Mouse (Mus musculus): ENCODE data around the gene Helq. TPM values are rescaled to one million over a fixed set of nuclear protein-coding genes. Genes with fewer than 3 reads are reported as not detected.

Gene Helq
- polyA plus RNA-seq, 1 experiment from 2014 or later: 6.3 TPM

DNA sequence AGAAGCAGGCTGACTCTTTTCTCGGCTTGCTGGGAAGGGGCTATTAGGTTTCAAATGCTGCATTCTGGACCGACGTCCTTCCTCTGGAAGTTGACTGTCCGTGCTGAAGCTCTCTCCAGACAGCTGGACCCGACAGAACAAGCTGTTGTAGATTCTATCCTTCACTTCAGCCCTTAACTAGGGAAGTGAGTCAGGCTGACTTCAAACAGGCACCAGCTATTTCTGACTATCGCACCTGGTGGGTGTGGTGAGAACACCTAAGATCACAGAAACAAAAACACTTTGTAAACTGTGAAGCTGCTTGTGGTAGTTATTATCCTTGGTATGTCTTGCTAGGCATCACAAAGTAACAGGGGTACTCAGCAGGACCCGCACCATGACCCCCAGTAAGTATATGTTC is 28.1 kb upstream of the Helq start:
- no peaks in the 10 kb centered on the region for H3K36me3 ChIP-seq (ENCODE audit: control insufficient read depth, insufficient read depth, low read length)
- ATAC-seq (ENCODE audit: low FRiP score, low TSS enrichment): no peak
- TF ChIP-seq EP300 (optimal IDR thresholded peaks at IDR 0.05) (no peak), CTCF (IDR thresholded peaks at IDR 0.05; ENCODE audit: low read depth) (no peak)

DNA sequence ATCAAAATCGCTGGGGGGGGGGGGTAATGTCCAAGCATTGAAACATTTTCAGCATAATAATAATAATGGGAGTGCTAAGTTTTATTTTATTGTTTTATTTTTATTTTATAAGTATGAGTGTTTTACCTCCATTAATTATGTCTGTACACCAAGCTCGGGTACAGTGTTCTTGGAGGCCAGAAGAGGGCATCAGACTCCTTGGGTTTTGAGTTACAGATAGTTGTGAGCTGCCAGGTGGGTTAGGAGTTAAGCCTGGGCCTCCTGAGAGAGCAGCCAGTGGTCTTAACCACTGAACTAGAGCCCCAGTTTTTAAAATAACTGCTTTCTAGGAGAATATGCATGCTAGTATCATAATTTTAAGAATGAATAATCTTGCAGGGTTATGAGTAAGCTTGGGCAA is 27.6 kb upstream of the Helq start:
- no peak for DNase-seq (ENCODE audit: low spot score)
- H3K9ac ChIP-seq (ENCODE audit: low read length): no peak overlapping the region
- no peak overlapping the region for H3K4me2 ChIP-seq (replicated peaks; ENCODE audit: low read depth)
- no peaks in the 10 kb centered on the region for H3K36me3 ChIP-seq (ENCODE audit: control insufficient read depth, insufficient read depth, low read length)
- H3K4me3 ChIP-seq (ENCODE audit: low read depth, low read length): no peak overlapping the region
- H3K9me3 ChIP-seq (ENCODE audit: control insufficient read depth, low read length): no peaks in the 10 kb centered on the region
- H3K27me3 ChIP-seq (ENCODE audit: control insufficient read depth, insufficient read depth, low read length): no peaks in the 10 kb centered on the region
- WGBS: 19% methylated on average over 2 of the region's 2 CpGs
- ATAC-seq (ENCODE audit: low FRiP score, low TSS enrichment): no peak
- H3K4me1 ChIP-seq (replicated peaks; ENCODE audit: control insufficient read depth, insufficient read depth): no peaks in the 10 kb centered on the region
- no peak overlapping the region for H3K27ac ChIP-seq (replicated peaks)
- TF ChIP-seq CTCF (IDR thresholded peaks at IDR 0.05; ENCODE audit: low read depth): peak; percentile 69
- TF ChIP-seq EP300 (optimal IDR thresholded peaks at IDR 0.05): no peak

More for the DNA sequence above, 28.1 kb upstream of the Helq start:
- Histone ChIP-seq H3K9me3 (ENCODE audit: control insufficient read depth, low read length) (no peaks in the 10 kb centered on the region), H3K4me3 (ENCODE audit: low read depth, low read length) (no peak overlapping the region), H3K27me3 (ENCODE audit: control insufficient read depth, insufficient read depth, low read length) (no peaks in the 10 kb centered on the region), H3K4me1 (replicated peaks; ENCODE audit: control insufficient read depth, insufficient read depth) (no peaks in the 10 kb centered on the region), H3K4me2 (replicated peaks; ENCODE audit: low read depth) (no peak overlapping the region), H3K27ac (replicated peaks) (no peak overlapping the region), H3K9ac (ENCODE audit: low read length) (no peak overlapping the region)
- no peak for DNase-seq (ENCODE audit: low spot score)
- WGBS: 46% methylated on average over 7 of the region's 7 CpGs

DNA sequence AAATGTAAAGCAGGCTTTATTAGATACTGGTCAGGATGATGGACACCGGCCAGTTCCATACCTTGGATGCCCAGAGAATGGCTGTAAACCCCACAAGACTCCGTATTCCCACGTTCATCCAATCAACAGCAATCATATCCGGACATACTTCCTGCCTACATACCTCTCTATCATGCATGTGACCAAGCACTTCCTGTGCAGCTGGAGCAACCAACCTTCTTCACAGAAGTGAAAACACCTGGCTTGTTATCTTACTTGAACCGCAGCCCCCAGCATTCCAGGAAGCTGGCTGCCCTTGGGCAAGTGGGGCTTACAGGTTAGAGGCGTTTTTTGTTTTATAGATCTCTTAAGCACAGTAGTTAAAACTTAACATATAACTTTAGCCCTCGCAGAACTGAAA is 24.4 kb upstream of the Helq start:
- TF ChIP-seq EP300 (optimal IDR thresholded peaks at IDR 0.05) (no peak), CTCF (IDR thresholded peaks at IDR 0.05; ENCODE audit: low read depth) (no peak)
- Histone ChIP-seq H3K9ac (ENCODE audit: low read length) (no peak overlapping the region), H3K4me1 (replicated peaks; ENCODE audit: control insufficient read depth, insufficient read depth) (no peaks in the 10 kb centered on the region), H3K27me3 (ENCODE audit: control insufficient read depth, insufficient read depth, low read length) (no peaks in the 10 kb centered on the region), H3K4me3 (ENCODE audit: low read depth, low read length) (no peak overlapping the region), H3K27ac (replicated peaks) (no peak overlapping the region), H3K36me3 (ENCODE audit: control insufficient read depth, insufficient read depth, low read length) (no peaks in the 10 kb centered on the region), H3K9me3 (ENCODE audit: control insufficient read depth, low read length) (no peaks in the 10 kb centered on the region), H3K4me2 (replicated peaks; ENCODE audit: low read depth) (no peak overlapping the region)
- WGBS: 82% methylated on average over 7 of the region's 7 CpGs
- ATAC-seq (ENCODE audit: low FRiP score, low TSS enrichment) (no peak), DNase-seq (ENCODE audit: low spot score) (no peak)

DNA sequence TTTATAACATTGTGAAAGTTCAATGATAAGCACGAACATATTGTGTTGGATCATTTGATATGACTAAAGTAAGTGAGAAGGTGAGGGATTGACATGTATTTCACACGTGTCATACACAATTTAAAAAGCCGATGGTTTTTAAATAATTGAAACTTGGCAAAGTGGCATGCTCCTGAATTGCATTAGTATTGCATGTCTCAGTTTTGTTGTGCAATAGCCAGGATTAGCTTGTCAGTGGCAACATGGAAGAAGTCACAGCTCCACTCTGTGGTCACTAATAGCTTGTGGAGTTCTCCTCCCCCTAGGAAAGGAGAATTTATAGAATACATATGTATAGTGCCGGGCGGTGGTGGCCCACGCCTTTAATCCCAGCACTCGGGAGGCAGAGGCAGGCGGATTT is 23.0 kb upstream of the Helq start:
- no peak overlapping the region for H3K4me3 ChIP-seq (ENCODE audit: low read depth, low read length)
- H3K27me3 ChIP-seq (ENCODE audit: control insufficient read depth, insufficient read depth, low read length): no peaks in the 10 kb centered on the region
- H3K27ac ChIP-seq (replicated peaks): no peak overlapping the region
- no peaks in the 10 kb centered on the region for H3K4me1 ChIP-seq (replicated peaks; ENCODE audit: control insufficient read depth, insufficient read depth)
- ATAC-seq (ENCODE audit: low FRiP score, low TSS enrichment) (no peak), DNase-seq (ENCODE audit: low spot score) (no peak)
- no peak overlapping the region for H3K9ac ChIP-seq (ENCODE audit: low read length)
- H3K4me2 ChIP-seq (replicated peaks; ENCODE audit: low read depth): peak overlapping the region; percentile 97
- TF ChIP-seq EP300 (optimal IDR thresholded peaks at IDR 0.05): no peak
- peak; percentile 49 for TF ChIP-seq CTCF (IDR thresholded peaks at IDR 0.05; ENCODE audit: low read depth)
- 74% methylated on average over 8 of the region's 8 CpGs for WGBS
- no peaks in the 10 kb centered on the region for H3K9me3 ChIP-seq (ENCODE audit: control insufficient read depth, low read length)
- no peaks in the 10 kb centered on the region for H3K36me3 ChIP-seq (ENCODE audit: control insufficient read depth, insufficient read depth, low read length)

DNA sequence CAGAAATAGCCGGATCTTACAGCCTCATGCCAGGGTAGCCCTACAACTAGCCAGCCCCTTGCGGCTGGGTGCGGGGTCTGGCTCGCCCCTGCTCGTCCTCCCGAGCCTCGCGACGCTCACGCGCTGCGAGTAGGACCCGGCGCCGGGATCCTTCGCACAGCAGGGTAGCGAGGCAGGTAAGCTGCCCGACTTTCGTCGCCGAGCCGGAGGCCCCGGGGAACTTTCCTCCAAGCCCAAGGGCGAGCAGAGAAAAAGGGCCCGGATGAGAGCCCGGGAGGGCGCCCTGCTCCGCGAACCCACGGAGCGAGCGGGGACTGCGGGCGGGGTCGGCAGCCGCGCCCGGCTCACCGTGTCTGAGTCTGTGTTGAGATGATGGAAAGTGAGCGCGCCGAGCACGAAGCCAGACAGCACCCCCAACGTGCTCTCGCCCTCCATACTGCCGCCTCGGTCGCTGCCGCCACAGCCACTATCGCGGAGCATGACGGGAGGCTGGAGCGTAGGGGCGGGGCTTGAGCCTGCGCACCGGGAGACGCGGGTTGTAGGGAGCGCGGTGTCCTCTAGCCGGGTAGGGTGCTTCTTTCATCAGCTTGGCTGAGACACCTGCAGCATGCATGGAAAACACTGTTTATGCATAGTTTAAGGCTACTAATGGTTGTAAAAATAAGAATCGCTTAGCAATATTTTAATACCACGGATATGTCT is 22.2 kb upstream of the Helq start, which contains the start of gene Abraxas1:
TSS of gene Abraxas1 (minus strand) at position 483 of the 702 bp plus-strand sequence.
- TF ChIP-seq CTCF (IDR thresholded peaks at IDR 0.05; ENCODE audit: low read depth): peak; percentile 36
- TF ChIP-seq EP300 (optimal IDR thresholded peaks at IDR 0.05): no peak
- Histone ChIP-seq H3K4me1 (replicated peaks; ENCODE audit: control insufficient read depth, insufficient read depth) (no peaks in the 10 kb centered on the region), H3K36me3 (ENCODE audit: control insufficient read depth, insufficient read depth, low read length) (no peaks in the 10 kb centered on the region), H3K27ac (replicated peaks) (peak within 1 kb of the TSS; percentile 73), H3K27me3 (ENCODE audit: control insufficient read depth, insufficient read depth, low read length) (no peaks in the 10 kb centered on the region), H3K9ac (ENCODE audit: low read length) (peak within 1 kb of the TSS; percentile 92), H3K4me3 (ENCODE audit: low read depth, low read length) (peak within 1 kb of the TSS; percentile 86), H3K4me2 (replicated peaks; ENCODE audit: low read depth) (peak within 1 kb of the TSS; percentile 97), H3K9me3 (ENCODE audit: control insufficient read depth, low read length) (no peaks in the 10 kb centered on the region)
- peak; percentile 96 for ATAC-seq (ENCODE audit: low FRiP score, low TSS enrichment)
- under 1% methylated on average over 62 of the region's 63 CpGs for WGBS
- peak; percentile 92 for DNase-seq (ENCODE audit: low spot score)

Measured in stomach, postnatal 0 days (tissue).